Mouse (Mus musculus): ENCODE measurements around the gene Apex1. TPM values are rescaled to one million over a fixed set of nuclear protein-coding genes. Genes with fewer than 3 reads are reported as not detected.

Gene Apex1
- 279 and 280 TPM in 2 replicates for polyA plus RNA-seq (2015; fragmentation: Nextera tagmentation; extraction: Ambion mirVana)

GRCm38 (mm10) chr14:50924281-50925064, at the start of gene Apex1, which contains the start of gene Osgep:
Gene Apex1 (plus strand): TSS chr14:50924968.
Gene Osgep (minus strand): TSS chr14:50924893.
- ATAC-seq = peak; percentile 97
- Histone ChIP-seq H3K4me3 (replicated peaks) (peak within 1 kb of the TSS; percentile 66), H3K36me3 (peaks cover 42% of the 10 kb centered on the region), H3K4me1 (replicated peaks) (peaks cover 37% of the 10 kb centered on the region), H3K4me2 (replicated peaks) (peak within 1 kb of the TSS; percentile 88), H3K9me3 (no peaks in the 10 kb centered on the region), H3K27me3 (no peaks in the 10 kb centered on the region), H3K27ac (peak within 1 kb of the TSS; percentile 86), H3K9ac (replicated peaks) (peak within 1 kb of the TSS; percentile 79)
- under 1% methylated on average over 57 of the region's 57 CpGs for WGBS

GRCm38 (mm10) chr14:50875175-50875574, 49.6 kb upstream of the Apex1 start:
- 92% methylated on average over 3 of the region's 3 CpGs for WGBS
- no peak overlapping the region for H3K9ac ChIP-seq (replicated peaks)

GRCm38 (mm10) chr14:50875591-50876230, 49.1 kb upstream of the Apex1 start:
- no peaks in the 10 kb centered on the region for H3K36me3 ChIP-seq
- no peaks in the 10 kb centered on the region for H3K27me3 ChIP-seq
- no peak for ATAC-seq
- H3K27ac ChIP-seq = no peak overlapping the region
- no peak overlapping the region for H3K4me2 ChIP-seq (replicated peaks)
- no peak overlapping the region for H3K4me3 ChIP-seq (replicated peaks)
- WGBS = 79% methylated on average over 6 of the region's 6 CpGs
- peaks cover 3% of the 10 kb centered on the region; the same call in 1 of the 2 replicates for H3K4me1 ChIP-seq (replicated peaks)
- H3K9me3 ChIP-seq = no peaks in the 10 kb centered on the region
- H3K9ac ChIP-seq (replicated peaks) = no peak overlapping the region

More at GRCm38 (mm10) chr14:50875175-50875574, 49.6 kb upstream of the Apex1 start:
- Histone ChIP-seq H3K27me3 (no peaks in the 10 kb centered on the region), H3K27ac (no peak overlapping the region), H3K4me1 (replicated peaks) (peaks cover 6% of the 10 kb centered on the region; the same call in 1 of the 2 replicates), H3K36me3 (no peaks in the 10 kb centered on the region), H3K9me3 (no peaks in the 10 kb centered on the region), H3K4me2 (replicated peaks) (no peak overlapping the region), H3K4me3 (replicated peaks) (no peak overlapping the region)
- ATAC-seq = no peak

GRCm38 (mm10) chr14:50876236-50876950, 48.4 kb upstream of the Apex1 start:
- Histone ChIP-seq H3K9me3 (no peaks in the 10 kb centered on the region), H3K4me2 (replicated peaks) (no peak overlapping the region), H3K27me3 (no peaks in the 10 kb centered on the region), H3K9ac (replicated peaks) (no peak overlapping the region), H3K4me3 (replicated peaks) (no peak overlapping the region), H3K36me3 (no peaks in the 10 kb centered on the region), H3K27ac (no peak overlapping the region), H3K4me1 (replicated peaks) (no peaks in the 10 kb centered on the region)
- WGBS = 87% methylated on average over 6 of the region's 6 CpGs
- ATAC-seq = no peak

GRCm38 (mm10) chr14:50891621-50892020, 33.1 kb upstream of the Apex1 start:
- peaks cover 6% of the 10 kb centered on the region for H3K4me1 ChIP-seq (replicated peaks)
- H3K27ac ChIP-seq = no peak overlapping the region
- H3K4me3 ChIP-seq (replicated peaks) = no peak overlapping the region
- WGBS = 95% methylated on average over 8 of the region's 8 CpGs
- ATAC-seq = no peak
- H3K9ac ChIP-seq (replicated peaks) = no peak overlapping the region
- no peak overlapping the region for H3K4me2 ChIP-seq (replicated peaks)
- no peaks in the 10 kb centered on the region for H3K36me3 ChIP-seq
- no peaks in the 10 kb centered on the region for H3K9me3 ChIP-seq
- peaks cover 12% of the 10 kb centered on the region; the same call in 1 of the 2 replicates for H3K27me3 ChIP-seq

GRCm38 (mm10) chr14:50892091-50892490, 32.7 kb upstream of the Apex1 start:
- H3K27me3 ChIP-seq = peaks cover 12% of the 10 kb centered on the region; the same call in 1 of the 2 replicates
- 93% methylated on average over 7 of the region's 7 CpGs for WGBS
- peaks cover 11% of the 10 kb centered on the region for H3K4me1 ChIP-seq (replicated peaks)
- no peak overlapping the region for H3K27ac ChIP-seq
- H3K9me3 ChIP-seq = no peaks in the 10 kb centered on the region
- H3K4me3 ChIP-seq (replicated peaks) = no peak overlapping the region
- H3K4me2 ChIP-seq (replicated peaks) = no peak overlapping the region
- no peak overlapping the region for H3K9ac ChIP-seq (replicated peaks)
- no peaks in the 10 kb centered on the region for H3K36me3 ChIP-seq
- ATAC-seq = no peak

GRCm38 (mm10) chr14:50892541-50893459, 32.0 kb upstream of the Apex1 start:
- H3K9me3 ChIP-seq = no peaks in the 10 kb centered on the region
- 88% methylated on average over 22 of the region's 22 CpGs for WGBS
- peaks cover 12% of the 10 kb centered on the region; the same call in 1 of the 2 replicates for H3K27me3 ChIP-seq
- ATAC-seq = no peak
- H3K9ac ChIP-seq (replicated peaks) = no peak overlapping the region
- H3K36me3 ChIP-seq = no peaks in the 10 kb centered on the region
- no peak overlapping the region for H3K4me3 ChIP-seq (replicated peaks)
- no peak overlapping the region for H3K4me2 ChIP-seq (replicated peaks)
- H3K27ac ChIP-seq = no peak overlapping the region
- peaks cover 14% of the 10 kb centered on the region for H3K4me1 ChIP-seq (replicated peaks)

GRCm38 (mm10) chr14:50895407-50895806, 29.4 kb upstream of the Apex1 start:
- Histone ChIP-seq H3K4me3 (replicated peaks) (no peak overlapping the region), H3K27me3 (peaks cover 12% of the 10 kb centered on the region; the same call in 1 of the 2 replicates), H3K9ac (replicated peaks) (no peak overlapping the region), H3K4me1 (replicated peaks) (peaks cover 14% of the 10 kb centered on the region), H3K4me2 (replicated peaks) (no peak overlapping the region), H3K27ac (no peak overlapping the region), H3K36me3 (no peaks in the 10 kb centered on the region), H3K9me3 (no peaks in the 10 kb centered on the region)
- ATAC-seq = no peak

- Histone ChIP-seq H3K36me3 (no peaks in the 10 kb centered on the region), H3K27ac (peak overlapping the region; percentile 3; the same call in 1 of the 2 replicates), H3K4me2 (replicated peaks) (peak overlapping the region; percentile 90), H3K4me1 (replicated peaks) (peaks cover 14% of the 10 kb centered on the region), H3K4me3 (replicated peaks) (peak overlapping the region; percentile 52), H3K9me3 (no peaks in the 10 kb centered on the region), H3K9ac (replicated peaks) (peak overlapping the region; percentile 78), H3K27me3 (peaks cover 12% of the 10 kb centered on the region; the same call in 1 of the 2 replicates)
- 19% methylated on average over 19 of the region's 19 CpGs for WGBS
- peak; percentile 60 for ATAC-seq
These were observed 28.6 kb upstream of the Apex1 start for GRCm38 (mm10) chr14:50895985-50896746.

- 17% methylated on average over 23 of the region's 23 CpGs for WGBS
- peak overlapping the region; percentile 3; the same call in 1 of the 2 replicates for H3K27ac ChIP-seq
These were observed 27.9 kb upstream of the Apex1 start for GRCm38 (mm10) chr14:50896747-50897373.

More at GRCm38 (mm10) chr14:50896747-50897373, 27.9 kb upstream of the Apex1 start:
- Histone ChIP-seq H3K4me1 (replicated peaks) (peaks cover 14% of the 10 kb centered on the region), H3K4me2 (replicated peaks) (peak overlapping the region; percentile 90), H3K27me3 (peaks cover 12% of the 10 kb centered on the region; the same call in 1 of the 2 replicates), H3K4me3 (replicated peaks) (peak overlapping the region; percentile 52), H3K9me3 (no peaks in the 10 kb centered on the region), H3K9ac (replicated peaks) (peak overlapping the region; percentile 78), H3K36me3 (no peaks in the 10 kb centered on the region)
- peak; percentile 83 for ATAC-seq

Data from midbrain, embryonic 13.5 days (tissue).